28 mouse cellular contexts compared by ENCODE assay signal in the genomic region with DNA sequence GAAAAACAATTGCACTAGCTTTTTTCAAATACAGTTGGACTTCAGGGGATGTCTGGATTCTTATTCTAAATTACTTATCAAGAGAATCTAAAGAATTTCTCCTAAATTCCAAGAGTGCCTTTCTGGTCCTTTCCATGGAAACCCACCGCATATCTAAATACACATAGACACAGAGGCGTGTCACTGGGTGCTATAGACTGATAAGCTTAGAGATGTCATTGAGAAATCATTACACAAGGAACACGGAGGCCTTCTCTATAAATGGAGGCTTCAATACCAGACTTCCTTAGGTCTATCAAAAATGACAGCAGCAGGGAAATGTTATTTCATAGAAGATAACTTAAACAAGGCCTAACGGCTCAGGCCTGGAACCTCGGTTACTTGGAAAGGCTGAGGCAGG.
DNase-seq lines count a peak whose midpoint lies in the region; ATAC-seq and TF ChIP-seq lines count a peak whose summit lies in the region.
"Had no signal": no experiment of that assay in that cellular context is flagged by ENCODE, and none has a peak within 500 bp of the region (broad histone marks: within the 10 kb centered on the region; RNA-seq: fewer than 3 reads in every experiment).

No protein-coding gene starts in this region.

- peak overlapping the region; percentile 12; the same call in 1 of the 2 replicates for H3K27ac ChIP-seq in heart, adult 2 months
- peak overlapping the region; percentile 51 for H3K27ac ChIP-seq in liver, embryonic 15.5 days (replicated peaks)
- no peak overlapping the region for H3K27ac ChIP-seq in intestine, embryonic 15.5 days
- H3K27ac ChIP-seq: forebrain, embryonic 15.5 days; hindbrain, embryonic 15.5 days; kidney, postnatal 0 days; limb, embryonic 10.5 days; limb, embryonic 15.5 days; midbrain, embryonic 15.5 days; neural tube, embryonic 15.5 days; stomach, embryonic 15.5 days had no signal

- H3K9ac ChIP-seq in heart, adult 2 months (ENCODE audit: low read depth, low read length) = no peak overlapping the region
- no peak overlapping the region for H3K9ac ChIP-seq in liver, embryonic 15.5 days
- no peak overlapping the region for H3K9ac ChIP-seq in intestine, embryonic 15.5 days
- H3K9ac ChIP-seq: forebrain, embryonic 15.5 days; heart, embryonic 12.5 days; hindbrain, embryonic 15.5 days; limb, embryonic 15.5 days; lung, embryonic 15.5 days; midbrain, embryonic 15.5 days; neural tube, embryonic 15.5 days; stomach, embryonic 15.5 days had no signal

- 79% methylated on average over 5 of the region's 5 CpGs for WGBS in heart, adult 2 months
- 15% methylated on average over 5 of the region's 5 CpGs for WGBS in liver, embryonic 15.5 days (ENCODE audit: insufficient replicate concordance)
- 55% methylated on average over 5 of the region's 5 CpGs for WGBS in intestine, embryonic 15.5 days

- intact Hi-C loops in heart, adult 2 months (cut with DNase I) = loop anchor here (5.0 kb wide), 1 partner anchor 66 kb away; a partner anchor contains a TSS

- no peaks in the 10 kb centered on the region for H3K79me2 ChIP-seq in heart, adult 2 months (replicated peaks; ENCODE audit: control insufficient read depth, insufficient read depth, low read length)

- no peak for TF ChIP-seq CTCF in heart, adult 2 months (IDR thresholded peaks at IDR 0.05)

- no peak for TF ChIP-seq EP300 in heart, adult 2 months (IDR thresholded peaks at IDR 0.05; ENCODE audit: insufficient read depth, low read depth, low read length)

- no peaks in the 10 kb centered on the region for H3K4me1 ChIP-seq in heart, adult 2 months (ENCODE audit: control insufficient read depth, insufficient read depth, low read length)
- H3K4me1 ChIP-seq in liver, embryonic 15.5 days (replicated peaks) = peaks cover 22% of the 10 kb centered on the region
- no peaks in the 10 kb centered on the region for H3K4me1 ChIP-seq in intestine, embryonic 15.5 days (replicated peaks)
- H3K4me1 ChIP-seq: hindbrain, embryonic 15.5 days; limb, embryonic 10.5 days; limb, embryonic 15.5 days; midbrain, embryonic 15.5 days; neural tube, embryonic 15.5 days; stomach, embryonic 15.5 days had no signal

- H3K9me3 ChIP-seq in liver, embryonic 15.5 days (replicated peaks) = no peaks in the 10 kb centered on the region
- H3K9me3 ChIP-seq in intestine, embryonic 15.5 days = no peaks in the 10 kb centered on the region
- H3K9me3 ChIP-seq: forebrain, embryonic 15.5 days; heart, embryonic 12.5 days; hindbrain, embryonic 15.5 days; limb, embryonic 10.5 days; limb, embryonic 15.5 days; lung, embryonic 15.5 days; midbrain, embryonic 15.5 days; neural tube, embryonic 15.5 days; stomach, embryonic 15.5 days had no signal

- H3K4me3 ChIP-seq in heart, adult 2 months = no peak overlapping the region
- no peak overlapping the region for H3K4me3 ChIP-seq in liver, embryonic 15.5 days (replicated peaks)
- H3K4me3 ChIP-seq in intestine, embryonic 15.5 days (replicated peaks) = no peak overlapping the region
- H3K4me3 ChIP-seq: forebrain, embryonic 15.5 days; heart, embryonic 12.5 days; hindbrain, embryonic 15.5 days; limb, embryonic 10.5 days; limb, embryonic 15.5 days; lung, embryonic 15.5 days; midbrain, embryonic 15.5 days; neural tube, embryonic 15.5 days; stomach, embryonic 15.5 days had no signal

- H3K36me3 ChIP-seq in heart, adult 2 months (ENCODE audit: control insufficient read depth, insufficient read depth, low read length) = no peaks in the 10 kb centered on the region
- H3K36me3 ChIP-seq in liver, embryonic 15.5 days (replicated peaks) = 0 out of 2 replicates have a peak, but pooled peaks cover 3% of the 10 kb centered on the region
- H3K36me3 ChIP-seq in intestine, embryonic 15.5 days = no peaks in the 10 kb centered on the region
- H3K36me3 ChIP-seq: lung, embryonic 15.5 days; stomach, embryonic 15.5 days had no signal

- no peaks in the 10 kb centered on the region for H3K27me3 ChIP-seq in heart, adult 2 months (ENCODE audit: control insufficient read depth, insufficient read depth, low read length)
- H3K27me3 ChIP-seq in liver, embryonic 15.5 days = no peaks in the 10 kb centered on the region
- H3K27me3 ChIP-seq in intestine, embryonic 15.5 days (replicated peaks) = no peaks in the 10 kb centered on the region
- H3K27me3 ChIP-seq: CH12.LX; forebrain, embryonic 15.5 days; heart, embryonic 12.5 days; hindbrain, embryonic 15.5 days; limb, embryonic 15.5 days; lung, embryonic 15.5 days; midbrain, embryonic 15.5 days; neural tube, embryonic 15.5 days; stomach, embryonic 15.5 days had no signal

- no peak for DNase-seq in heart, adult 2 months
- DNase-seq in heart, postnatal 4 days = no peak
- peak; percentile 16 for DNase-seq in c-Kit-negative CD71-positive TER-119-positive erythroid progenitor cells, embryonic 14.5 days (ENCODE audit: low read depth, low spot score)
- peak; percentile 33 for DNase-seq in liver
- DNase-seq in cerebellum, postnatal 10 days = no peak
- DNase-seq in kidney, postnatal 10 days = no peak
- DNase-seq: adrenal gland, adult 2 months; adrenal gland, postnatal 36 days; cerebellum, adult 9-10 months; gastrocnemius, postnatal 25 days; kidney, adult 8-10 months; layer of hippocampus, adult 9-11 months; lung, postnatal 4 days; right cerebral cortex, postnatal 25 days had no signal

- no peak for TF ChIP-seq POLR2A in heart, adult 2 months (IDR thresholded peaks at IDR 0.05; ENCODE audit: insufficient read depth, low read depth, low read length)

- peak; percentile 87 for ATAC-seq in liver, embryonic 15.5 days (ENCODE audit: insufficient read depth)
- ATAC-seq in intestine, embryonic 15.5 days = no peak
- ATAC-seq: activated CD4-positive, CD25-positive, alpha-beta regulatory T cell, adult 4 months; forebrain, embryonic 15.5 days; midbrain, embryonic 15.5 days had no signal

- H3K4me2 ChIP-seq in liver, embryonic 15.5 days = peak overlapping the region; percentile 14; the same call in 1 of the 2 replicates
- no peak overlapping the region for H3K4me2 ChIP-seq in intestine, embryonic 15.5 days (replicated peaks)
- H3K4me2 ChIP-seq: forebrain, embryonic 15.5 days; hindbrain, embryonic 15.5 days; limb, embryonic 15.5 days; lung, embryonic 15.5 days; midbrain, embryonic 15.5 days; neural tube, embryonic 15.5 days; stomach, embryonic 15.5 days had no signal

Comparison
In these comparisons a context has a peak if more than half of its experiments do, and no peak if none do; other contexts are left out.
1. DNase-seq: peak in c-Kit-negative CD71-positive TER-119-positive erythroid progenitor cells, embryonic 14.5 days (single experiment) and liver (single experiment); none in heart, adult 2 months (0 of 2), heart, postnatal 4 days (single experiment), cerebellum, postnatal 10 days (0 of 2) and kidney, postnatal 10 days (single experiment).